Mouse (Mus musculus) myocyte (in vitro differentiated cells): ENCODE results near the gene Cblc. TPM values are rescaled to one million over a fixed set of nuclear protein-coding genes. Genes with fewer than 3 reads are reported as not detected.

ENCODE experiments used
- H3K27me3 ChIP-seq: one replicate; pipeline ENCODE4 v1.6.1; 2011; ENCODE audit not compliant: control insufficient read depth, insufficient read depth, insufficient read length
- H3K36me3 ChIP-seq: one replicate; pipeline ENCODE4 v1.6.1; 2011; ENCODE audit not compliant: control insufficient read depth, insufficient read depth
- H3K4me2 ChIP-seq: one replicate; pipeline ENCODE4 v1.6.1; 2011; ENCODE audit warnings: low read depth, control low read depth
- H3K4me3 ChIP-seq: one replicate; pipeline ENCODE4 v1.5.1; 2011; ENCODE audit warnings: mild to moderate bottlenecking, control low read depth, moderate library complexity
- H3K79me2 ChIP-seq: one replicate; pipeline ENCODE4 v1.6.1; 2011; ENCODE audit not compliant: control insufficient read depth, insufficient read depth
- H3ac ChIP-seq: one replicate; pipeline ENCODE4 v1.6.1; 2011; ENCODE audit not compliant: control insufficient read depth, insufficient read length
- CEBPB ChIP-seq: IDR thresholded peaks from 2 replicates; pipeline ENCODE4 v1.6.1; 2011; ENCODE audit warnings: mild to moderate bottlenecking, moderate library complexity; ENCODE audit not compliant: poor library complexity, insufficient read depth, severe bottlenecking
- E2F4 ChIP-seq: IDR thresholded peaks from one replicate; pipeline ENCODE4 v1.6.1; 2011; ENCODE audit warnings: mild to moderate bottlenecking, control low read depth, moderate library complexity; ENCODE audit not compliant: insufficient read depth
- MAX ChIP-seq: IDR thresholded peaks from one replicate; pipeline ENCODE4 v1.6.1; 2011; ENCODE audit warnings: low read depth, mild to moderate bottlenecking, control low read depth
- MYOD1 ChIP-seq, 3 experiments: IDR thresholded peaks; one replicate each; pipeline ENCODE4 v1.6.1; 2011; ENCODE audit warnings: control low read depth in 2 of 3, low read depth in 2 of 3, mild to moderate bottlenecking in 2 of 3, moderate library complexity in 1 of 3; ENCODE audit not compliant: insufficient read length in 2 of 3, control insufficient read depth in 1 of 3
- MYOG ChIP-seq, 3 experiments: IDR thresholded peaks; one replicate each; pipeline ENCODE4 v1.6.1; 2011; ENCODE audit warnings: control low read depth in 2 of 3, low read depth in 2 of 3, mild to moderate bottlenecking in 2 of 3; ENCODE audit not compliant: insufficient read length in 2 of 3, control insufficient read depth in 1 of 3, insufficient read depth in 1 of 3
- POLR2A ChIP-seq: IDR thresholded peaks from one replicate; pipeline ENCODE4 v1.6.1; 2011; ENCODE audit warnings: low read depth, mild to moderate bottlenecking, control low read depth, moderate library complexity; ENCODE audit not compliant: insufficient read length
- POLR2AphosphoS2 ChIP-seq: IDR thresholded peaks from one replicate; pipeline ENCODE4 v1.6.1; 2011; ENCODE audit warnings: low read depth, control low read depth; ENCODE audit not compliant: insufficient read length
- REST ChIP-seq: IDR thresholded peaks from one replicate; pipeline ENCODE4 v1.6.1; 2011; ENCODE audit warnings: mild to moderate bottlenecking, control low read depth, moderate library complexity; ENCODE audit not compliant: insufficient read depth, insufficient read length
- SRF ChIP-seq: IDR thresholded peaks from one replicate; pipeline ENCODE4 v1.6.1; 2011; ENCODE audit warnings: low read depth; ENCODE audit not compliant: control insufficient read depth, insufficient read length
- TCF12 ChIP-seq: IDR thresholded peaks from one replicate; pipeline ENCODE4 v1.6.1; 2011; ENCODE audit warnings: mild to moderate bottlenecking, control low read depth; ENCODE audit not compliant: poor library complexity, insufficient read depth, severe bottlenecking
- TCF3 ChIP-seq: IDR thresholded peaks from one replicate; pipeline ENCODE4 v1.6.1; 2011; ENCODE audit warnings: low read depth, control low read depth; ENCODE audit not compliant: insufficient read length
- USF1 ChIP-seq: IDR thresholded peaks from one replicate; pipeline ENCODE4 v1.6.1; 2011; ENCODE audit warnings: low read depth, mild to moderate bottlenecking, control low read depth, moderate library complexity
- polyA plus RNA-seq: library from polyadenylated mRNA; unstranded; fragments of >200 nt; fragmentation: generic; extraction: Trizol; gene quantifications from one replicate; pipeline ENCODE4 v1.2.1, GENCODE M21; 2012; ENCODE audit warnings: missing spikeins

Cblc gene
- polyA plus RNA-seq, 1 experiment, result 0.90 TPM

- Histone ChIP-seq H3K27me3 (no peaks in the 10 kb centered on the region), H3ac (no peak overlapping the region), H3K36me3 (no peaks in the 10 kb centered on the region), H3K4me3 (no peak overlapping the region), H3K79me2 (no peaks in the 10 kb centered on the region), H3K4me2 (no peak overlapping the region)
- TF ChIP-seq MYOG (IDR thresholded peaks at IDR 0.05; ENCODE audit: control insufficient read depth in 1 of 3, insufficient read depth in 1 of 3, insufficient read length in 2 of 3, low read depth in 2 of 3), result no peak
- no peak for TF ChIP-seq MYOD1 (IDR thresholded peaks at IDR 0.05; ENCODE audit: control insufficient read depth in 1 of 3, insufficient read length in 2 of 3, low read depth in 2 of 3)
- TF ChIP-seq USF1, result no peak
- no peak for TF ChIP-seq REST
- TF ChIP-seq TCF3, result no peak
- TF ChIP-seq TCF12, result no peak
- no peak for TF ChIP-seq POLR2AphosphoS2
- no peak for TF ChIP-seq CEBPB
- TF ChIP-seq SRF, result no peak
- no peak for TF ChIP-seq MAX
These were observed 14.9 kb downstream of the Cblc start for GRCm38 (mm10) chr7:19781741-19782140.

GRCm38 (mm10) chr7:19779903-19780302 lies 16.7 kb downstream of the Cblc start:
- no peaks in the 10 kb centered on the region for H3K79me2 ChIP-seq
- TF ChIP-seq MYOG (IDR thresholded peaks at IDR 0.05; ENCODE audit: control insufficient read depth in 1 of 3, insufficient read depth in 1 of 3, insufficient read length in 2 of 3, low read depth in 2 of 3) (no peak), REST (no peak), POLR2AphosphoS2 (no peak), USF1 (no peak), SRF (no peak), POLR2A (no peak), CEBPB (no peak), E2F4 (no peak), MAX (no peak), TCF12 (no peak), MYOD1 (IDR thresholded peaks at IDR 0.05; ENCODE audit: control insufficient read depth in 1 of 3, insufficient read length in 2 of 3, low read depth in 2 of 3) (no peak), TCF3 (no peak)
- no peak overlapping the region for H3K4me2 ChIP-seq
- H3K36me3 ChIP-seq, result no peaks in the 10 kb centered on the region
- H3K27me3 ChIP-seq, result no peaks in the 10 kb centered on the region
- H3K4me3 ChIP-seq, result no peak overlapping the region
- H3ac ChIP-seq, result no peak overlapping the region

- H3K36me3 ChIP-seq, result no peaks in the 10 kb centered on the region
- no peak overlapping the region for H3K4me3 ChIP-seq
- no peak for TF ChIP-seq MAX
- TF ChIP-seq SRF, result no peak
- no peak for TF ChIP-seq MYOD1 (IDR thresholded peaks at IDR 0.05; ENCODE audit: control insufficient read depth in 1 of 3, insufficient read length in 2 of 3, low read depth in 2 of 3)
- TF ChIP-seq USF1, result no peak
- TF ChIP-seq POLR2A, result no peak
- no peak for TF ChIP-seq MYOG (IDR thresholded peaks at IDR 0.05; ENCODE audit: control insufficient read depth in 1 of 3, insufficient read depth in 1 of 3, insufficient read length in 2 of 3, low read depth in 2 of 3)
- no peak for TF ChIP-seq TCF12
- no peak for TF ChIP-seq REST
- TF ChIP-seq TCF3, result no peak
- TF ChIP-seq E2F4, result no peak
- no peak for TF ChIP-seq CEBPB
- no peak for TF ChIP-seq POLR2AphosphoS2
- H3K27me3 ChIP-seq, result no peaks in the 10 kb centered on the region
- no peak overlapping the region for H3K4me2 ChIP-seq
- no peaks in the 10 kb centered on the region for H3K79me2 ChIP-seq
- H3ac ChIP-seq, result no peak overlapping the region
These were observed 18.0 kb downstream of the Cblc start for GRCm38 (mm10) chr7:19778645-19779044.

GRCm38 (mm10) chr7:19777049-19777723 lies 19.4 kb downstream of the Cblc start:
- no peaks in the 10 kb centered on the region for H3K27me3 ChIP-seq
- no peaks in the 10 kb centered on the region for H3K36me3 ChIP-seq
- H3ac ChIP-seq, result no peak overlapping the region
- H3K4me3 ChIP-seq, result no peak overlapping the region
- H3K79me2 ChIP-seq, result no peaks in the 10 kb centered on the region
- TF ChIP-seq SRF, result no peak
- peak; percentile 94 to 96 (median 94) for TF ChIP-seq MYOD1 (IDR thresholded peaks at IDR 0.05; ENCODE audit: control insufficient read depth in 1 of 3, insufficient read length in 2 of 3, low read depth in 2 of 3)
- TF ChIP-seq MYOG (IDR thresholded peaks at IDR 0.05; ENCODE audit: control insufficient read depth in 1 of 3, insufficient read depth in 1 of 3, insufficient read length in 2 of 3, low read depth in 2 of 3), result peak; percentile 49 to 77 (median 53)
- no peak for TF ChIP-seq REST
- no peak for TF ChIP-seq POLR2AphosphoS2
- peak; percentile 27 for TF ChIP-seq TCF12
- TF ChIP-seq USF1, result no peak
- H3K4me2 ChIP-seq, result no peak overlapping the region

- TF ChIP-seq CEBPB, result no peak
- no peak for TF ChIP-seq MYOG (IDR thresholded peaks at IDR 0.05; ENCODE audit: control insufficient read depth in 1 of 3, insufficient read depth in 1 of 3, insufficient read length in 2 of 3, low read depth in 2 of 3)
- no peak for TF ChIP-seq POLR2AphosphoS2
- Histone ChIP-seq H3K27me3 (peaks cover 14% of the 10 kb centered on the region), H3K79me2 (no peaks in the 10 kb centered on the region), H3K36me3 (no peaks in the 10 kb centered on the region), H3K4me3 (no peak overlapping the region), H3ac (no peak overlapping the region), H3K4me2 (no peak overlapping the region)
These were observed 24.9 kb downstream of the Cblc start for GRCm38 (mm10) chr7:19771682-19772081.
